Mouse (Mus musculus): ENCODE data around the gene Gemin4. TPM values are rescaled to one million over a fixed set of nuclear protein-coding genes. Genes with fewer than 3 reads are reported as not detected.

The Gemin4 gene
- total RNA-seq, 2 experiments from 2014 or later = 5.7 to 8.3 TPM

DNA sequence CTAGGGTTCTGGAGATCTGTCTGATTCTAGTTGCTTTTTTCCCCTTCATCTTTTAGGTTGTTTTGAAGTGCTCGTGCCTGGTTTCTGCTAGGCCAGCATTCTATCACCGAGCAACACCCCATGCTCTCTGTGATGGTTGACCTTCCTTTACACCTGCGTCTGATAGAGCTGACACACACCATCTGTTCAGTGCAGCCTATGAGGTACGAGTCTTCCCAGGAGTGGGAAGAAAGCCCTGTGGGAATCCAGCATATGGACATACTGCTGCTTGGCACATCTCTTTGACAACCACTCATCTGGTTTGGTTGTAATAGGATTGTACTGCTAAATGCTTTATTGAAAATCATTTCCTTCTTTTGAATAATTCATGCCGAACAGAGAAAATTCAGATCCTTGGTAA lies 47.3 kb downstream of the Gemin4 start:
- intact Hi-C loops (cut with DNase I) = no loop called here
- DNase-seq (ENCODE audit: low spot score in 2 of 2) = no peak

DNA sequence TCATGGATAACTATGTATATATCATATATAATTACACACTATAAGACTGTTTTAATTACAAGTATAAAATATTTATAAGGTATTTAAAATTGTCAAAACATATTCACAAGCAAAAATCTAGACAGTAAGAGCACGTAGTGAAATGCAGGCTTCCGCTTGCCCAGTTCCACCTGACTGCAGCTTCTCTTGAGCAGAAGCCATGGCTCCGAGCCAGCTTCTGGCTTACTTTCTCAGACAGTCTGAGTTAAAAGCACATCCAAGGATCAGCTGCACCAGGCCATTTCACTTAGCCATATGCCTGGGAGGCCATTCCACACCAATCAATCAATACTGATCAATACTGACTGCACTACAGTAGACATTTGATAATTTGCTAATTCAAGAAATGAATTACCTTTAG lies 48.5 kb downstream of the Gemin4 start:
- no peak for DNase-seq (ENCODE audit: low spot score in 2 of 2)
- intact Hi-C loops (cut with DNase I) = loop anchor here (5.0 to 10.0 kb wide), 2 partner anchors 82 to 254 kb away; no protein-coding TSS in a partner anchor

DNA sequence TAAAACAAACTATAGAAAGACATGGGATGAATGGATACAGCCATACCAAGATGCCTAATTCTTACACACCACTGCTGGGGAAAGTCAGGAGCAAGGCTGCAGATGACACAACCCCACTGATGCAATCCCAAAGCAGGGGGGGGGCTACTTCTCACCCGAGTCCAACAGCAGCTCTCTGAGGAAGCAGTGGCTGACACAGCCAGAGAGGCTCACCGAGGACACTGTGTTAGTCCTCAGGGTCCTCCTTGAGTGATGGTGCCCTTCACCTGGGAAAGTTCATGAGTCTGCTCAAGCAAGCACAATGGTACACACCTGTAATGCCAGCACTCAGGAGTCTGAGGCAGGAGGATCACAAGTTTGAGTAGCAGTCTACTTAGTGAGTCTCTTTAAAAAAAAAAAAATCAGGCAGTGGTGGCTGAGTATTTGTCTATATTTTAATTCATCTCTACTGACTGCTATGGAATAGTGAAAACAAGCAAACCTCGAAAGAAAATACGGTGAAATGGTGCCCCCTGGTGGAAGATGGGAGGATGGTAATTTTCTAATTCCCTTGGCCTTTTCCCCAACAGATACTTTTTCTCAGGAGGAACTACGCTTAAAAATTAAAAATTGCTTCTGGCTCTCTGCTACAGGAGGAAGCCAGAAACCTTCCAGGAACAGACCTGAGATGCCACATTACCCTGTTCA lies 50.2 kb downstream of the Gemin4 start:
- peak; percentile 70 to 84 for DNase-seq (ENCODE audit: low spot score in 2 of 2)
- intact Hi-C loops (cut with DNase I) = loop anchor here (2.0 to 10.0 kb wide), 3 partner anchors 80 to 384 kb away; no protein-coding TSS in a partner anchor

DNA sequence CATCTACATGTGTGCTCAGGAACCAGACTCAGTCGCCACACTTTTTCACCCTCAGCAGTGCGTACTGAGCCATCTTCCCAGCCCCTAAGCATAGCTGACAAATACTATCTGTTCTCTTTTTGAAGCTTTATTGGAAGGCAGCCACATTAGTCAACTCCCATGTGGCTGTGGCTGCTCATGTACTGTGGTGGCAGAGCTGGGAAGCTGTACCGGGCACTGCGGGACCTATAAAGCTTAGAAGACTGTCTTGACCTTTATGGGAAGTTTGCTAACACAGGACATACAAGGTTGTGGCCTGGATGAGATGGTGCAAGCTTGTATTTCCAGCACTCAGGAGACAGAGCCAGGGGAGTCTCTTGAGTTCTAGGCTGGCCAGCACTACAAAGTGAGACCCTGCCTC lies 50.8 kb downstream of the Gemin4 start:
- intact Hi-C loops (cut with DNase I) = loop anchor here (2.0 to 10.0 kb wide), 3 partner anchors 79 to 384 kb away; no protein-coding TSS in a partner anchor
- no peak for DNase-seq (ENCODE audit: low spot score in 2 of 2)

Other genes with a start within 250 kb of the Gemin4 start
- gene 1700016K19Rik, start 217.8 kb downstream of the Gemin4 start, total RNA-seq (2021) = 1 to 10 TPM; 3.8 to 6.8 TPM
- 10 to 100 TPM; 14.3 to 15.8 TPM for gene Rflnb, start 189.9 kb downstream of the Gemin4 start, total RNA-seq (2021)
- 10 to 100 TPM; 67.5 to 77.7 TPM for gene Vps53, start 38.0 kb downstream of the Gemin4 start, total RNA-seq (2021)
- 10 to 100 TPM; 17.4 to 17.6 TPM for gene Fam57a, start 38.0 kb downstream of the Gemin4 start, total RNA-seq (2021)
- under 1 TPM; 0.85 to 0.90 TPM for gene Dbil5, start 56 bp downstream of the Gemin4 start, total RNA-seq (2021)
- gene Mrm3, start 26.1 kb upstream of the Gemin4 start, total RNA-seq (2021) = 10 to 100 TPM; 15.0 to 15.1 TPM
- 10 to 100 TPM; 44.5 to 46.3 TPM for gene Glod4, start 26.1 kb upstream of the Gemin4 start, total RNA-seq (2021)
- gene Nxn, start 181.5 kb upstream of the Gemin4 start, total RNA-seq (2021) = 10 to 100 TPM; 10.1 to 12.2 TPM
- 10 to 100 TPM; 38.0 to 40.1 TPM for gene Timm22, start 189.3 kb upstream of the Gemin4 start, total RNA-seq (2021)